Mouse (Mus musculus): ENCODE measurements around the gene Vezf1.
"Not testable (repeated sequence)": the region's sequence is repeated elsewhere in the genome, so short reads cannot be mapped to it uniquely, and the experiment has no call there.

Gene Vezf1

DNA sequence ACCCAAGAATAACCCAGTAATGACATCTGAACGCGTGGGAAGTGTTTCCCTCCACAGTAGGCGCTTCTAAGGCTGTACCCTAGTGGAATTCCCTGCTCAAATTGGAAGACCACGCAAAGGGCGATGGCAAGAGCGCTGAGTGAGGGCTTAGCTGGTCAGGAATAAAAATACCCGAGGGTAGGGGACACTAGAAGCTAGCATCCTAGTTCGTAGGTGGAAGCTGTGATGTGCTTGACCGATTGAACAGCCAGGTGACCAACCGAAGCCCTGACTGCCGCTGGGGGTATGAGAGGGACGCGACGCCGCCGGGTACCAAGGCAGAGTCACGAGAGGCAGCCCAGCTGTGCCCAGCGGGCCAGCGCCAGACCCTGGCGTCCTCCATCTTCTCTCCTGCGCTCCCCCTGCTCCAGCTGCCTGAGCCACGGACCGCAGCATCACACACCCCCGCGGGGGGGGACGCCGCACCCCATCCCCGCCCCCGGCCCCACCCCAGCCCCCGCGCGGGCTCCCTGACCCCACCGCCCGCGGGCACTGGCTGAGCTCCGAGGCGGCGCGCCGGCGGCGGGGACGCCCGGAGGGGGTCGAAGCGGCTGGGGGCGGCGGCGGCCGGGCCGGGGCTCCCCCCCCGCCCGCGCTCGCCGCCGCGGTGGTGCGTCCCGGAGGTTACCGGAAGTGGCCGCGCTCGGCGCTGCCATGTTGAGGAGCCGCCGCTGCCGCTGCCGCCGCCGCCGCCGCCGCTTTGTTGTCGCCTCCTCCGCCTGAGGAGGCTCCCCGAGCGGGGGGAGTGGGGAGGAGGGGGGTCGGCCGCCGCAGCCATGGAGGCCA lies at the start of gene Vezf1:
Gene Vezf1, plus strand, starts transcription at position 694 of the 825 bp plus-strand sequence.
- DNase-seq (ENCODE audit: low spot score in 2 of 2): peak in 1 of 2 experiments; percentile 60

DNA sequence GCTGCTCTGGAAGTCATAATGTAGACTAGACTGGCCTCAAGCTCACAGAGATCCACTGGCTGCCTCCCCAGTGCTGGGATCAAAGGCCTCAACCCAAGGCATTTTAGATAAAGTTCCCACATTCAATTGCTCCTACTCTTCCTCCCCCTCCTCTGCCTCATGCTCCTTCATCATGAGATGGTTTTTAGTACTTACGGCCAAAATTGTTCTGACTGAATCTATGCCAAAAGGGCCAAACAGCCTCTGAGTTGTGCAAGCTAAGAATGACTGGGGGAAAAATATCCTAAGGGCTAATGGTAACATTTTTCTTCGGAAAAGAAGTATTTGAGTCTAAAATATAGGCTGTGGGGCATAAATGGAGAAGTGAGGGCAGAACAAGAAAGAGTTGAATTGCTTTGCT lies 44.1 kb upstream of the Vezf1 start:
- DNase-seq (ENCODE audit: low spot score in 2 of 2): no peak

DNA sequence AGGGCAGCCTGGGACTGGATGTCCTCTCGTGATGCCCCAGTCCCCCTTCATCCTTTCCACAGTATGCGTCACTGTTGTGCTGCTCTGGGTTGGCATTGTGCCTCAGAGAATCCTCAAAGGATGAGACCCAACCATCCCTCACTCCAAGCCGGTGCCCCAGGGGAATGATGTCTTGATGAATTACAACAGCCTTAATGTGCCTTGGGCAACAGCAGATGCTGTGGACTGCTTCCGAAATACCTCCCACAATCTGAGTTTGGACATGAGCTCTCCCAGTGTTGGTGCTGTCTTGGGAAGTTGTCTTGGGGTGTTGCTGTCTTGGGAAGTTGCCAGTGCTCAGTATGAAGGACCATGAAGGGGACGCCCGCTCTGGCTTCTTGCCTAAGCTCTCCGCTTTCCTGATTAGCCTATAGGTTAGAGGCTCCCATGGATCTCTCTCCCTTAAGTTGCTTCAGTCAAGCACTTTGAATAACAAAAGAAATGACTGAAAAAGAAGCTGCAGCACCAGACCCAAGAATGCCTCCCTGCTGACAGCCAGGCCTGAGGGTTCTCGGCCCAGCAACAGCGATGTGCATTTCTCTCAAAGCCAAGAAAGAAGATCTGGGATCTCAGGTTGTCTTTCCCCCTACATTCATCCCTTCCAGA lies 40.6 kb upstream of the Vezf1 start:
- no peak for DNase-seq (ENCODE audit: low spot score in 2 of 2)

DNA sequence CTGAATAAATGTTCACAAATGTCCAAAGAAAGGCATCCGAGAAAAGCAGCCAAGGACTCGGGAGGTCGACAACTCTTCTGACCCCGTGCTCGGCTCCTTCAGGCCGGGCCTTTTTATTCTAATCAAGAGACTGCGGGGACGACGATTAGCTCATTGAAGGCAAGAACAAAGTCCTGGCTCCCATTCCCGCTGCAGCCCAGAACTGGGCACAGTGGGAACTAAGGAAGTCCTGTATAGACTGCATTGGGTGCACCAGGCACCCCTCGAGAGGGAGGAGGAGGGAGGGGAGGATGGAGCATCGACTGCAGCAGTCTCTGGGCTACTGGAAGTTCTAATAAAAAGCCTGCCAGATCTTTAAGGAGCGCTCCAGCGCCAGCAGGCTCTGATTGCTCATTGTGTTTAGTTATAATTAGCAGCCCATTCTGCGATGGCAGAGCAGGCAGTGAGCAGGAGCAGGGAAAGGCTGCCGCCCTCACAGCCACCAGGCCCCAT lies 39.8 kb upstream of the Vezf1 start:
- DNase-seq (ENCODE audit: low spot score in 2 of 2): peak; percentile 62 to 67

DNA sequence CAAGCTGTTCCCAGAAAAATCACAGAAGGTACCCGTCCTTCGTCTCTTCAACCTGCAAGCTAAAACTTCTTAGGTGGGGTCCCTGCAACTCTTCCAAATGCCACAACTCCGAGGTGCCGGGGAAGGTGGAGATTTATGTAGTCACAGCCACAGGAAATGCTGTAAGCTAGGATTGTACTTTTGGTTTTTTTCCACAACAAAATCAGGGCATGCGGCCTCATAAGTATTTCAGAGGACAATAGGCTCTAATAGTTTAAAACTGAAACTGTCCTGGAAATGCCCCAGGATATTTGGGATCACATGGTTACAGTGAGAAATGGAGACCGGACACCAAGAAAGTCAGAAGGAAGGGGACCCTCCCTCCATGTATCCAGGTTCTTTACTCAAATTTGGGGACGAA lies 37.9 kb upstream of the Vezf1 start:
- no peak for DNase-seq (ENCODE audit: low spot score in 2 of 2)

DNA sequence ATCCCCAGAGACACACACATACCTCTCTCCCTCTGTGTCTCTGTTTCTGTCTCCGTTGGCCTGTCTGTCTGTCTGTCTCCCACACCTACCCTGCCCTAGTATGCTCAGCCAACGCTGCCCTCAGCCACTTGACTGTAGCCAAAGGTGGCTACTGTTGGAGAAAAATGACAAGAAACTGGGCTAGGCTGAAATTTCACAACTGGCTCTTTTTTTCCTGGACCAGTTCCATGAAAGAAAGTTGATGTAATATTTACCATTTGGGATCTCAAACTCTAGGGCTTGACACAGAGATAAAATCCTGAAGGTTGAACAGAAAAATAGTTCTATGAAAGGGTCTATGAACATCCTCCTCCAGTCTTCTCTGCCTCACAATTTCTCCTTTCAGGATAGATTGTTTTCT lies 37.2 kb upstream of the Vezf1 start:
- DNase-seq (ENCODE audit: low spot score in 2 of 2): no peak

DNA sequence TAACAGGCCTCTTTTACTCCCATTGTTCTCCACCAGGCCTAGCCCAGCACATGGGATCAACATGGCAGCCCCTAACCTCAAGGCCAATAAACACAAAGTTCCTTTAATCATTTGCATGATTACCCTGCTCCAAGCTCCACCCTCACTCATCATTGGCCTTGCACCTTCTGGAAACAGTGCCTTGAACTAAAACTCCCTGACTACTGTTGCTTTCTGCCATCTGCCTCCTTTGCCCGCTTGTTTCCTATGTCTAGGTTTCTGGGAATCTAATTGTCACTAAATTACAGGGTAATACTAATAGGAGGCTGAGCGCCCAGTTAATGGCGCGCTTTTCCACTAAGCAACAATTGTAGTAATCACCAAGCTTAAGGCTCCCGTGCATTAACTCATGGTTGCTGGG lies 36.3 kb upstream of the Vezf1 start:
- DNase-seq (ENCODE audit: low spot score in 2 of 2): no peak

DNA sequence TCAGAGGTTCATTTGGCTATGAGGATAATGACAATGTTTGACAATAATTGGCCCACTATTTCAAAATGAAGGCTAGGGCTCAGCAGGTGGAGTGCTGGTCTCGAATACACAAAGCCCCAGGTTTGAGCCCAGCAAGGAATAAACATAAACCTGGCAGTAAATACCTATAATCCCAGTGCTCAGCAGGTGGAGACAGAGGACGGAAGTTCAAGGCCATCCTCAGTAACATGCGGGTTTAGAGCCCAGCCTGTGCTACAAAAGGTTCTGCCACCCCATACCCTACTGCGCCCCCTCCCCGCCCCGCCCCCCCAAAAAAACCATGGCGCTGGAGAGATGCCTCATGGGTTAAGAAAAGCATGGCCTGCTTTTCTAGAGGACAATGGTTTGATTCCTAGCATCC lies 32.1 kb upstream of the Vezf1 start:
- no peak for DNase-seq (ENCODE audit: low spot score in 2 of 2)

DNA sequence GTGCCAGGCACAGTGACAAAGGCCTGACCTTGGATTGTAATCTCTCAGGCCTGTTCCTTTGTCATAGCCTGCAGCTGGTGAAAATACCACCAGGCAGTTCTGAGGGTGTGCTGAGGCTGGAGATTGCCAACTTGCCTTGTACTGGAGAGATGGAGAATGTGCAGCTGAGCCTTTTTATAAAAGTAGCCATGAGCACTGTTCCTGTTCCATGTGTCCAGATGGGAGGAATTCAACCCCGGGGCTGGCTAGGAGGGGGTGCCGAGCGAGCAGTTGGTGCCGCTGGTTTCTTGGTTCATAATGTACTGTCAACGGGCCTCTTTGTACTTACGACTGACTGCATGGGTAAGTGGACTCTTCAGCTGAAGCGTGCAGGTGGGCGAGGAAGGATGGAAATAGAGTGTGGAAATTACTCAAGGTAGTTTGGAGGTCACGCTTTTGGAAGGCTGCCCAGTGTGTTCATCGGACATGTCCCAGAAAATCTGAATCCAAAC lies 31.3 kb upstream of the Vezf1 start:
- no peak for DNase-seq (ENCODE audit: low spot score in 2 of 2)

DNA sequence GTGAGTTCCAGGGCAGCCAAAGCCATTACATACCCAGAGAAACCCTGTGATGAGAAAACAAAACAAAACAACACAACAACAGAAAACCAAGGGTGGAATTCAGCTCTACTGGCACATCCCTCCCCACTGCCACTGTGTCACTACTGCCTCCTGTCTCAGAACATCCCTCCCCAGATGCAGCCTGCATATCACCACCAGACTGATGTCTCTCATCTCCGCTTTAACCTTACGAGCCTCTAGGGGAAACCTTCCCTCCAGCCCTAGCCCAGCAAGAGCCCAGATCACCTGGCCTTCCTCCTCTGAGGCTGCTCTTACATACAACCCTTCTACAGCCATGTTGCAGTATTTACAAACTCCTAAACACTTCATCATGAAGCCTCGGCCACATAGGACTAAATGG lies 30.7 kb upstream of the Vezf1 start:
- no peak for DNase-seq (ENCODE audit: low spot score in 2 of 2)

DNA sequence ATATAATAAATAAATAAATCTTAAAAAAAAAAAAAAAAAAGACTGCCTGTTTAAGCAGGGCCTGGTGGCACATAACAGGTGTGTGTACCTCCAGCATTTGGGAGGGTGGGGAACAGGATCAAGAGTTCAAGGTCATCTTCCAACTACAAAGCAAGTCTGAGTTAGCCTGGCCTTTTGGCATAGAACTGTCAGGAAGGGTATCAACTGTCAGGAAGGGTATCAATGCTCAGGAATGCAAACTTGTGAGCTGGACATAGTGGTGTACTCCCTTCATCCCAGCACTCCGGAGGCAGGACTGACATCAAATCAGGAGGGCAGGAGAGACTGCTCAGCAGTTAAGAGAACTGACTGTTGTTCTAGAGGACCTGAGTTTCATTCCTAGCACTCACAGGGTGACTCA lies 29.0 kb upstream of the Vezf1 start:
- DNase-seq (ENCODE audit: low spot score in 2 of 2): no peak

DNA sequence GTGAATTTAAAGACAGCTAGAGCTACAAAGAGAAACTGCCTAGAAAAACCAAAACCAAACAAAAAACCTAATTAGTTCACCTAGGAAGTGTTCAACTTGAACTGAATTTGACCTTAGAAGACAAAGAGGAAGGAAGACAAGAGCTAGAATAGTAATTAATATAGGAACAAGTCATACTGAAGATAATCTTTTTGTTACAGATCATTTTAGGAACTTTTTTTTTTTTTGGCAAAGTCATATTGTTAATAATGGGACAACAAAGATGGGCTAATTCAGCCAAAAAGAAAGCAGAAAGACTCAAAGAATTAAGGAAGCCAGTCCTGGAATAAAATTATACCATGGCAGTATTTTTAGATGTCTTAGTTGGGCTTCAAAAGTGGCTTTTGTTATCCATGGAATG lies 23.8 kb upstream of the Vezf1 start:
- no peak for DNase-seq (ENCODE audit: low spot score in 2 of 2)

DNA sequence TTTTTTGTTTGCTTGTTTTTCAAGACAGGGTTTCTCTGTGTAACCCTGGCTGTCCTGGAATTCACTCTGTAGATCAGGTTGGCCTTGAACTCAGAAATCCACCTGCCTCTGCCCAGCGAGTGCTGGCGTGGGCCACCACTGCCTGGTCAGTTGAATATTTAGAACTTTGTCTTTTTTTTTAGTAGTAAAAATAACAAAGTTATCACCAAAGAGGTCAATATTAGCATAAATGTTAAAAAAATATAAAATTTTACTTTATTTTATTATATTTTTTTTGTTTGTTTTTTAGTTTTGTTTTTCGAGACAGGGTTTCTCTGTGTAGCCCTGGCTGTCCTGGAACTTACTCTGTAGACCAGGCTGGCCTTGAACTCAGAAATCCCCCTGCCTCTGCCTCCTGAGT lies 22.9 kb upstream of the Vezf1 start:
- DNase-seq (ENCODE audit: low spot score in 2 of 2): not testable (repeated sequence)

DNA sequence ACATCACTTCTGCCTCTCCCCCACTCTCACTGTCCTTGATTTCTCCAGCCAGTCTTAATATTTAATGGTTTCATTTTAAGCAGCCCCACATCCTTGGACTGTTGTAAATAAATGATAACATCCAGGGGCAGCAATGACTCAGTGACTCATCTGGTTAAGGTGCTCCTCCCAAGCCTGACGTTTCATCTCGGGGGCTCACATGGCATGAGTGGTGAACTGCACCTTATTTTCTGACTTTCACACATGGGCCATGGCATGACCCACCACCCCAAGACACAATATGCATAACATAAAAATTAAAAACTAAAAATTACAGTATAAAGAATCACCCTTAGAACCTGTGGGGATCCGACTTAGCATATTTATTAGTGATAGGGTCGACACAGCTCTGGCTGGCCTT lies 22.2 kb upstream of the Vezf1 start:
- DNase-seq (ENCODE audit: low spot score in 2 of 2): no peak

DNA sequence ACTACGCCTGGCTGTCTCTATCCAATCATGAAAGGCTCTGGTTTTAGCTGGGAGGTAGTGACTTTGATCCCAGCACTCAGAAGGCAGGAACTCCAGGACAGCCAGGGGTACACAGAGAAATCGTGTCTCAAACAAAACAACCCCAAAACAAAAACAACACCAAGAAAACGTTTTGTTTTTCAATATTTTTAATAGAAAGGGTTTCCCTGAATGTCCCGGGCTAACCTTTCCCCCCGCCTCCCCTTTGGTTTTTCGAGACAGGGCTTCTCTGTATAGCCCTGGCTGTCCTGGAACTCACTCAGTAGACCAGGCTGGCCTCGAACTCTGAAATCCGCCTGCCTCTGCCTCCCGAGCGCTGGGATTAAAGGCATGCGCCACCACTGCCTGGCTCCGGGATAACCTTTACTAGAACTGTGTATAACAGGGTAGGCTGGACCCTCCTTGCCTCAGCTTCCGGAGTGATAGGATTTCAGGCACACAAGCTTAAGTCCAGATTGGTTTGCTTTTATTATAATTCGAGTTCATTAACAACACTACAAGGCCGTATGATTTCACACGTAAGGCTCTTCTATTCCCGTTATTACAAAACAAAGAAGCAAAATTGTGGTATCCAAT lies 21.6 kb upstream of the Vezf1 start:
- no peak for DNase-seq (ENCODE audit: low spot score in 2 of 2)

DNA sequence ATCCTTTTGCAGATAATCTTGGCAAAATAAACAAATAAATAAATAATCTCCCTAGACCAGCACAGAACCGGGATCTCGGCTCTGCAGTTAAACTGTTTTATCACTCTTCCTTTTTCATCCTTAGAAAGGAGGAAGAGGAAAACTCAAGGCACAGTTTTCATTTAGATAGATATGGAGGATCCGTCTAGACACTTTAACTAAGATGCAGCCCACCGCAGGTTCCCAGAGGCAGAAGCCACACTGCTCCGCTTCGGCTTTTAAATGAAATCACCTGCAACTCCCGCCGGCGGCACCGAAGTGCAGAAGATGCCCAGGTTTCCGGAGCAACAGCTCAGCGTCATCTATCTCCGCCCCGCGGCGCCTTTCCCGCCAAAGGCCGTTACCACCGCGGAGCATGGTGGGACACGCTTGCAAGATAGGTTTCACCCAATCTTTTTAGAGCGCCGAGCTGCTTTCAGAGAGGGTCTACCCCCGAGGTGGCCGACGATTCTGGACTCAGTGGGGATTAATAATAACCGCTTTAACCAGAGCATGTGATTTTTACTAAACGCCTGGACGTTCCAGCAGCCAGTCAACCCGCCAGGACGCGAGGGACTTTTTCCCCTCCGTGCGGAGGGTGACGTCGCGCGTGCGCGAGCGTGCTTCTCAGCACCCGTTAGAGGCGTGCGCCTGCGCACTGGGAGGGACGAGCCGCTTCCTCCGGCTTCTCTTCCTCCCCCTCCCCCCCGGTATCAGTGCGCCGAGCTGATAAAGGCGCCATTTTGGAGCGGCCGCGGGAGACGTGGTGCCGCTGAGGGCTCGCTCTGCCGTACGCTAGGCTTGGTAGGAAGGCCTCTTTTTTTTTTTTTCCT lies 20.9 kb upstream of the Vezf1 start, which contains the start of gene Srsf1:
Gene Srsf1, plus strand, starts transcription at position 430 of the 851 bp plus-strand sequence.
- peak; percentile 88 to 96 for DNase-seq (ENCODE audit: low spot score in 2 of 2)

DNA sequence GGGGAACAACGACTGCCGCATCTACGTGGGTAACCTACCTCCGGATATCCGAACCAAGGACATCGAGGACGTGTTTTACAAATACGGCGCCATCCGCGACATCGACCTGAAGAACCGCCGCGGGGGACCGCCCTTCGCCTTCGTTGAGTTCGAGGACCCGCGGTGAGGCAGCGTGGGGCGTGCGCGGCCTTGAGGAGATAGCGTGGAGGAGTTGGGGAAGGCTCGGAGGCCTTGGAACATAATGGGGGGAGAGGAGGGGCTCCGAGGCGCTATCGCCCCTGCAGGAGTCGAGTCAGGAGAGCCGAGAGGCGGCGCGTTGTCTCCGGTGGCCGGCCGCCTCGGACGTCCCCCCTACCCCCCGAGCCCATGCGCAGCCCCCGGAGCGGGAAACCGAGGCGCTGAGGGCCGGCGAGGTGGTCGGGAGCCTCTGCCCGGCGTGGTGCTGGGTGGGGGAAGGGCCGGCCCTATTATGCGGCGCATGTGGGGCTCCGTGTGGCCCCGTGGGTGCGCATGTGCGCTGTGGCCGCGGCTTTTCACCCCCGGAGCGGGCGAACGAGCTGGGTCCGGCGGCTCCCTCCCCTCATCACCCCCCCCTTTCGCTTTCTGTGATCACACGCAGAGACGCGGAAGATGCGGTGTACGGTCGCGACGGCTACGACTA lies 20.1 kb upstream of the Vezf1 start:
- peak in 1 of 2 experiments; percentile 55 for DNase-seq (ENCODE audit: low spot score in 2 of 2)

DNA sequence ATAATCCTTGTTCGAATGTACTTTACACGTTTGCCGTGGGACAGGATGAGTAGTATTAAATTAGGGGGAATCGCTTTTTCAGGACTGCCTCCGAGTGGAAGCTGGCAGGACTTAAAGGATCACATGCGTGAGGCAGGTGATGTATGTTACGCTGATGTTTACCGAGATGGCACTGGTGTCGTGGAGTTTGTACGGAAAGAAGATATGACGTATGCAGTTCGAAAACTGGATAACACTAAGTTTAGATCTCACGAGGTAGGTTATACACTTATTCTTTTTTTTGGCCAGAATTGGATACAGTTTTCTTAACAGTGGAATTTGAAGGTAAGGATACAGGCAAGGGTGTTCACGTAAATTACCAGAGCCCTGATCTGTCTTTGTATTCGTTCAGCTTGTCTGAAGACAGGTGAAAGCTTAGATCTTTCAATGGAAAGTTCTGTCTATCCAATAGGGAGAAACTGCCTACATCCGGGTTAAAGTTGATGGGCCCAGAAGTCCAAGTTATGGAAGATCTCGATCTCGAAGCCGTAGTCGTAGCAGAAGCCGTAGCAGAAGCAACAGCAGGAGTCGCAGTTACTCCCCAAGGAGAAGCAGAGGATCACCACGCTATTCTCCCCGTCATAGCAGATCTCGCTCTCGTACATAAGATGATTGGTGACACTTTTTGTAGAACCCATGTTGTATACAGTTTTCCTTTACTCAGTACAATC lies 19.0 kb upstream of the Vezf1 start:
- DNase-seq (ENCODE audit: low spot score in 2 of 2): no peak

DNA sequence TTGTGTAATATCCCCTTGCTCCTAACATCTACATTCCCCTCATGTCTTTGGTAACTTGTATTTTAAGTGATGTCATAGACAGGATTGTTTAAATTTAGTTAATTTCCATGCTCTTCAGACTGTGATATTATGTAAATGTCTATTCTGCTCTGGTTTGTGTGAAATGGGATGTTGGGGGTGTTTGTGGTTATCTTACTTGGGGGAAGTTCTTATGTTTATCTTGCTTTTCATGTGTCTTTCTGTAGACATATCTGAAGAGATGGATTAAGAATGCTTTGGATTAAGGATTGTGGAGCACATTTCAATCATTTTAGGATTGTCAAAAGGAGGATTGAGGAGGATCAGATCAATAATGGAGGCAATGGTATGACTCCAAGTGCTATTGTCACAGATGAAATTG lies 18.3 kb upstream of the Vezf1 start:
- no peak for DNase-seq (ENCODE audit: low spot score in 2 of 2)

DNA sequence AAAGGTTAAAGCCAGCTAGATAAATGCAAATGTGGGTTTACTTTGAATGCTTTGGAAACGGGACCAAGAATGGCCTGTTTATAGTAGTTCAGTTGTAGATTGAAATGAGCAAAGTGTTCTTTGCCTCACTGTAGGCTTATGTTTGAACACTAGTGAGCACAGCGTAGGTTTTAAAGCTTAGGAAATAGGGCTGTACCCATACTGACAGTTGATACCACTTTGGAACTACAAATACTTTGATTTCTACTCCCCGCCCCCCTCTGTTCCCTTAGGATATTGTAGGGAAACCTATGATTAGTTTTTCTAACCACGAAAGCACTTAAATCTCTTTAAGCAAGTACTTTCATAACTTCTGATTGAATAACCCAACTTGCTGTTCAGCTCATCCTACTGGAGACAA lies 15.4 kb upstream of the Vezf1 start:
- no peak for DNase-seq (ENCODE audit: low spot score in 2 of 2)
